Mouse (Mus musculus) brown adipose tissue, adult 24 weeks (tissue): ENCODE measurements around the gene Hist1h2bp. TPM values are rescaled to one million over a fixed set of nuclear protein-coding genes. Genes with fewer than 3 reads are reported as not detected.
"Not testable (repeated sequence)": the region's sequence is repeated elsewhere in the genome, so short reads cannot be mapped to it uniquely, and the experiment has no call there.

Experiments
- H3K27ac ChIP-seq: fragments of 200-500 bp; replicated peaks from 2 replicates; pipeline ENCODE4 v1.5.1; 2012; ENCODE audit warnings: low read depth, mild to moderate bottlenecking, low read length
- H3K4me1 ChIP-seq: fragments of 200-500 bp; 2 replicates; pipeline ENCODE4 v1.6.1; 2012; ENCODE audit warnings: low read length, mixed read lengths; ENCODE audit not compliant: control insufficient read depth, insufficient read depth, insufficient read length
- H3K4me3 ChIP-seq: fragments of 200-500 bp; 2 replicates; pipeline ENCODE4 v1.5.1; 2012; ENCODE audit warnings: low read depth, mild to moderate bottlenecking, low read length, moderate library complexity; ENCODE audit not compliant: insufficient read depth
- polyA plus RNA-seq: library from polyadenylated mRNA; stranded (reverse); fragments of >200 nt; gene quantifications from 2 replicates; pipeline ENCODE4 v1.2.4, GENCODE M21; 2012; ENCODE audit not compliant: missing spikeins, insufficient read depth, insufficient read length

The Hist1h2bp gene
- polyA plus RNA-seq, 1 experiment: not detected

- not testable (repeated sequence) for H3K4me1 ChIP-seq, H3K27ac ChIP-seq, H3K4me3 ChIP-seq
Measured at GRCm38 (mm10) chr13:21803058-21803457, 15.8 kb downstream of the Hist1h2bp start.

DNA sequence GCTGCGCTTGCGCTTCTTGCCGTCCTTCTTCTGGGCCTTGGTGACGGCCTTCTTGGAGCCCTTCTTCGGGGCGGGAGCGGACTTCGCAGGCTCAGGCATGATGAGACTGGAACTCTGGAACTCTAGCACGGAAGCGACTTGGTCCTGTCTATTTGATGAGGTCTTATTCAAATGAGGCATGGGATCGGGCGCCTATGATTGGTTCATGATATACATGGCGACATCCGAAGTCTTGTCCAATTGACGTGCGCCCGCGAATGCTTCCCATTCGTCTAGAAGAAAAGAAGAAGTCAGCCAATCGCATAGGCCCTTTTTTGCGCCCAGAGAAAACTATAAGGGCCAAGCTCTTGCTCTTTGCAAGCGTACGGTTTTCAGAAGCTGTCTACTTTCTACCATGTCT is 22.8 kb downstream of the Hist1h2bp start, which contains the start of the genes Hist1h2bq and Hist1h2ao:
Hist1h2bq (minus strand) TSS at position 125 of the 400 bp plus-strand sequence.
Hist1h2ao (plus strand) TSS at position 393 of the 400 bp plus-strand sequence.
- H3K4me3 ChIP-seq, H3K27ac ChIP-seq, H3K4me1 ChIP-seq: not testable (repeated sequence)

DNA sequence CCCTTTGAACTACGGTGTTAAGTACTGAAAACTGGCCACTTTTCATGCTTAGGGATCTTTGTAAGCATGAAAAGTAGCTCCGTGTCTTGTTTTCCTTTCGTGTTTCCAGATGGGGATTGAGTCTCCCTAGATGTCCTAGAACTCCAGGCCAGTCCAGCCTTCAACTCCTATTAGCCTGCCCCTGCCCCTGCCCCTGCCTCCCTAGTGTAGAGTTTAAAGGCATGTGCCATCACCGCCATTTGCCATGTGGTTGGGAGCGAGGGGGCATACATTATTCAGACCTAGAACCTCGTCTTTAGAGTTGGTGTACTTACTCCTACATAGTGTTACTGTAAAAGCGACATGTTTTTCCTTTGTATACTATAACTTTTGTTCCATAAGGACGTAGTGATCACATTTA is 23.8 kb downstream of the Hist1h2bp start:
- H3K4me1 ChIP-seq, H3K27ac ChIP-seq, H3K4me3 ChIP-seq: not testable (repeated sequence)

DNA sequence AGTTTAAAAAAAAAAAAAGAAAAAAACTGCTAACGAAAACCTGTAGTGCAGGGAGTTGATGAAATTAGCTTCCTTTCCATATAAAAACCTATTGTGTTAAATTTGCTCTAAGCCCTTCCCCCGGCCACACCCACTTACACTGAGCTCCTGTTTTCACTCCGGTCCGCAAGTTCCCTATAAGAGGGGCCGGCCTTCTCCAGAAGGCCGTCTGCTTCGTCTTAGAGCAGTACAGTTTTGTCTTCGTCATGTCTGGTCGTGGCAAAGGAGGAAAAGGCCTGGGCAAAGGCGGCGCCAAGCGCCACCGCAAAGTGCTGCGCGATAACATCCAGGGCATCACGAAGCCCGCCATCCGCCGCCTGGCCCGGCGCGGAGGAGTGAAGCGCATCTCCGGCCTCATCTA is 24.3 kb downstream of the Hist1h2bp start, which contains the start of gene Hist1h4m:
Hist1h4m (plus strand) TSS at position 208 of the 400 bp plus-strand sequence.
- H3K4me1 ChIP-seq, H3K27ac ChIP-seq: not testable (repeated sequence)
- H3K4me3 ChIP-seq: peak within 1 kb of the TSS; percentile 10; the same call in 1 of the 2 replicates

DNA sequence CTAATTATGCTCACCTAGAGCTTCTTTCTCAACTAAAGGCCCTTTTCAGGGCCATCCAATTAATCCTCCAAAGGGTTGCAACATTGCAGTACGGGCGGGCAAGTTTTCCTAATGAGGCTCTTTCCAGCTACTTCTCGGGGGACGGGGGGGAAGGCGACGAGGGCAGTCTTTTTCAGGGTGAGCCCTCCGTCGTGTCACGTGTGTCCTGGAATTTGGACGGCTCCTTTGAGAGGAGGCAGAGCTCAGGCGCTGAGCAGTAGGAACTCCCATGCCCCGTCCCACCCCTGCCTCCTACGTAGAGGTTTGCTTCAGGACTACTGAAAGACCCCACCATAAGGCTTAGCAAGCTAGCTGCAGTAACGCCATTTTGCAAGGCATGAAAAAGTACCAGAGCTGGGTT is 24.8 kb downstream of the Hist1h2bp start:
- H3K27ac ChIP-seq, H3K4me1 ChIP-seq: not testable (repeated sequence)
- peak overlapping the region; percentile 10; the same call in 1 of the 2 replicates for H3K4me3 ChIP-seq

DNA sequence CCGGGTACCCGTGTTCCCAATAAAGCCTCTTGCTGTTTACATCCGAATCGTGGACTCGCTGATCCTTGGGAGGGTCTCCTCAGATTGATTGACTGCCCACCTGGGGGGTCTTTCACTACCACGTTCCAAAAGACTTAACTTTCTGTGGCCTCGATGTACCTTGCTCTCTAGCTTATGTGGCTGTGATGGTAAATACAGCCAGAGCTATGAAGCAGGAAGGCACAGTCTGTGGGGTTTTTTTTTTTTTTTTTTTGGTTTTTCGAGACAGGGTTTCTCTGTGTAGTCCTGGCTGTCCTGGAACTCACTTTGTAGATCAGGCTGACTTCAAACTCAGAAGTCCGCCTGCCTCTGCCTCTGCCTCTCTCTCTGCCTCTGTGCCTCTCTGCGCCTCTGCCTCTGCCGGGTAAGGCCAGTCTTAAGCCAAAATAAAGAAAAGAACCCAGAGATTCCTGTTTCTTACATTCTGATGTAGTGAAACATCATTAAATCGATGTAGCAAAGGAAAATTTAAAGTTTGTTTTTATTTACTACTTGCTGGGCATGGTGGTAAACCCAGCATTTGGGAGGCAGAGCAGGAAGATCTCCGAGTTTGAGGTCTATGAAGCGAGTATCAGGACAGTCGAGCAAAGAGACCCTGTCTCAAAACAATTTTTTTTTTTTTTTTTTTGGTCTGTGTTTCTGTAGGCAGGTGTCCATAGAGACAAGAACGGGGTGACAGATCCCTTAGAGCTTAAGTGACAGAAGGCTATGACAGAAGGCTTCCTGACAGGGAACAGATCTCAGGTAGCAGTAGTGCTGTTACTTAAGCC is 33.0 kb downstream of the Hist1h2bp start:
- not testable (repeated sequence) for H3K4me3 ChIP-seq, H3K27ac ChIP-seq, H3K4me1 ChIP-seq

GRCm38 (mm10) chr13:21828511-21828910 is 41.2 kb downstream of the Hist1h2bp start:
- Histone ChIP-seq H3K4me1 (no peaks in the 10 kb centered on the region), H3K4me3 (no peak overlapping the region), H3K27ac (no peak overlapping the region)

DNA sequence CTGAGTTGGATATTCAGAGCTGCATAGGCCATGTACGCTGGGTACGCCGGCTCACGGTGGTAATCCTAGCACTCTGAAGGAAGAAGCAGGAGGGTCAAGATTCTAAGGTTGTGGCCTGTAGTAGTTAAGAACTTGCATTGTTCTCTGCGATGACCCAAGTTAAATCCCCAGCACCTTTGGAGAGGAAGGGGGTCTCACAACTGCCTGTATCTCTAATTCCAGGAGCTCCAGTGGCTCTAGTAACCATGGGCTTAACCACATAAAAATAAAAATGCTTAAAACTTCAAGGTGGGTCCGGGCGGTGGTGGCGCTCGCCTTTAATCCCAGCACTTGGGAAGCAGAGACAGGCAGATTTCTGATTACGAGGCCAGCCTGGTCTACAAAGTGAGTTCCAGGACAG is 43.1 kb downstream of the Hist1h2bp start:
- Histone ChIP-seq H3K27ac (no peak overlapping the region), H3K4me1 (no peaks in the 10 kb centered on the region), H3K4me3 (no peak overlapping the region)

- H3K27ac ChIP-seq, H3K4me1 ChIP-seq: not testable (repeated sequence)
- peak within 1 kb of the TSS; percentile 42 for H3K4me3 ChIP-seq
Measured at GRCm38 (mm10) chr13:21831418-21832394, 44.4 kb downstream of the Hist1h2bp start, which contains the start of gene Hist1h4n. Gene Hist1h4n, minus strand, starts transcription at chr13:21832196.

- H3K4me1 ChIP-seq, H3K27ac ChIP-seq, H3K4me3 ChIP-seq: not testable (repeated sequence)
Measured at GRCm38 (mm10) chr13:21833461-21833860, 46.2 kb downstream of the Hist1h2bp start, which contains the start of the genes Hist1h2ap and Hist1h2br. Gene Hist1h2ap, minus strand, starts transcription at chr13:21833507. Gene Hist1h2br, plus strand, starts transcription at chr13:21833743.

Other genes starting within 250 kb of the Hist1h2bp start
- gene Olfr1366, start 244.7 kb upstream of the Hist1h2bp start, polyA plus RNA-seq: not detected in 2 replicates
- gene Olfr1535, start 227.6 kb upstream of the Hist1h2bp start, polyA plus RNA-seq: not detected in 2 replicates
- not detected in 2 replicates for gene Olfr1364, start 205.7 kb upstream of the Hist1h2bp start, polyA plus RNA-seq
- not detected in 2 replicates for gene Olfr1362, start 173.4 kb upstream of the Hist1h2bp start, polyA plus RNA-seq
- not detected in 2 replicates for gene Olfr11, start 144.9 kb upstream of the Hist1h2bp start, polyA plus RNA-seq
- not detected in 2 replicates for gene Olfr1361, start 124.1 kb upstream of the Hist1h2bp start, polyA plus RNA-seq
- not detected in 2 replicates for gene Olfr1360, start 110.1 kb upstream of the Hist1h2bp start, polyA plus RNA-seq
- not detected in 2 replicates for gene Olfr1359, start 89.3 kb upstream of the Hist1h2bp start, polyA plus RNA-seq
- gene Hist1h2bl, start 71.3 kb upstream of the Hist1h2bp start, polyA plus RNA-seq: not detected in 2 replicates
- not detected in 2 replicates for gene Hist1h2ai, start 71.0 kb upstream of the Hist1h2bp start, polyA plus RNA-seq
- gene Hist1h3h, start 69.8 kb upstream of the Hist1h2bp start, polyA plus RNA-seq: not detected in 2 replicates
- gene Hist1h2bm, start 65.4 kb upstream of the Hist1h2bp start, polyA plus RNA-seq: not detected in 2 replicates
- not detected in 2 replicates for gene Hist1h4j, start 52.4 kb upstream of the Hist1h2bp start, polyA plus RNA-seq
- 4.7 TPM in 1 of 2 replicates, not detected in the other for gene Hist1h4k, start 37.0 kb upstream of the Hist1h2bp start, polyA plus RNA-seq
- not detected in 2 replicates for gene Hist1h2ak, start 33.6 kb upstream of the Hist1h2bp start, polyA plus RNA-seq
- not detected in 2 replicates for gene Hist1h2bn, start 33.3 kb upstream of the Hist1h2bp start, polyA plus RNA-seq
- not detected in 2 replicates for gene Hist1h1b, start 6.8 kb upstream of the Hist1h2bp start, polyA plus RNA-seq
- not detected in 2 replicates for gene Hist1h3i, start 4.1 kb upstream of the Hist1h2bp start, polyA plus RNA-seq
- gene Hist1h2an, start 243 bp upstream of the Hist1h2bp start, polyA plus RNA-seq: not detected in 2 replicates
- 1.3 TPM in 1 of 2 replicates, not detected in the other for gene Hist1h2bq, start 22.7 kb downstream of the Hist1h2bp start, polyA plus RNA-seq
- gene Hist1h2ao, start 23.0 kb downstream of the Hist1h2bp start, polyA plus RNA-seq: not detected in 2 replicates
- 2.8 TPM in 1 of 2 replicates, not detected in the other for gene Hist1h4m, start 24.3 kb downstream of the Hist1h2bp start, polyA plus RNA-seq
- not detected in 2 replicates for gene Hist1h4n, start 44.7 kb downstream of the Hist1h2bp start, polyA plus RNA-seq
- not detected in 2 replicates for gene Hist1h2ap, start 46.0 kb downstream of the Hist1h2bp start, polyA plus RNA-seq
- gene Hist1h2br, start 46.3 kb downstream of the Hist1h2bp start, polyA plus RNA-seq: not detected in 2 replicates
- not detected in 2 replicates for gene Zfp184, start 157.6 kb downstream of the Hist1h2bp start, polyA plus RNA-seq
- gene Pom121l2, start 193.7 kb downstream of the Hist1h2bp start, polyA plus RNA-seq: not detected in 2 replicates
- not detected in 2 replicates for gene Prss16, start 222.3 kb downstream of the Hist1h2bp start, polyA plus RNA-seq
- gene Hist1h2ah, start 248.1 kb downstream of the Hist1h2bp start, polyA plus RNA-seq: not detected in 2 replicates
- gene Hist1h2bk, start 248.4 kb downstream of the Hist1h2bp start, polyA plus RNA-seq: not detected in 2 replicates